Mouse (Mus musculus): ENCODE results near the gene Htr3a. TPM values are rescaled to one million over a fixed set of nuclear protein-coding genes. Genes with fewer than 3 reads are reported as not detected.

The Htr3a gene
- polyA plus RNA-seq (2012; fragmentation: generic; extraction: Trizol) = not detected
- long read RNA-seq, experiment 1 = 0 reads
- long read RNA-seq, experiment 2 = 0 reads

- no peak within 1 kb of the TSS for H3K4me3 ChIP-seq (ENCODE audit: insufficient read depth, poor library complexity, severe bottlenecking)
- TF ChIP-seq FOSL1 (IDR thresholded peaks at IDR 0.05; ENCODE audit: insufficient read depth, low read length, poor library complexity, severe bottlenecking) = no peak
- no peak for TF ChIP-seq MYOG (IDR thresholded peaks at IDR 0.05; ENCODE audit: control insufficient read depth, extremely low read depth, insufficient read length)
- TF ChIP-seq MYOD1 (IDR thresholded peaks at IDR 0.05; ENCODE audit: control insufficient read depth, insufficient read length, low read depth) = no peak
- no peak for TF ChIP-seq MAX (IDR thresholded peaks at IDR 0.05)
- TF ChIP-seq CTCF (IDR thresholded peaks at IDR 0.05; ENCODE audit: control insufficient read depth, insufficient read depth, insufficient read length) = no peak
- no peak for TF ChIP-seq CEBPB (IDR thresholded peaks at IDR 0.05; ENCODE audit: low read depth)
Measured at GRCm38 (mm10) chr9:48910885-48911537, at the start of gene Htr3a. Gene Htr3a, minus strand, starts transcription at chr9:48911099.

GRCm38 (mm10) chr9:48947565-48947964 lies 36.7 kb upstream of the Htr3a start:
- TF ChIP-seq CEBPB (IDR thresholded peaks at IDR 0.05; ENCODE audit: low read depth) (no peak), MYOG (IDR thresholded peaks at IDR 0.05; ENCODE audit: control insufficient read depth, extremely low read depth, insufficient read length) (no peak), FOSL1 (IDR thresholded peaks at IDR 0.05; ENCODE audit: insufficient read depth, low read length, poor library complexity, severe bottlenecking) (no peak), CTCF (IDR thresholded peaks at IDR 0.05; ENCODE audit: control insufficient read depth, insufficient read depth, insufficient read length) (no peak), MYOD1 (IDR thresholded peaks at IDR 0.05; ENCODE audit: control insufficient read depth, insufficient read length, low read depth) (no peak), USF1 (IDR thresholded peaks at IDR 0.05; ENCODE audit: low read depth) (no peak), MAX (IDR thresholded peaks at IDR 0.05) (no peak)
- no peaks in the 10 kb centered on the region for H3K79me3 ChIP-seq (ENCODE audit: low read depth)
- H3K4me3 ChIP-seq (ENCODE audit: insufficient read depth, poor library complexity, severe bottlenecking) = no peak overlapping the region
- H3ac ChIP-seq (ENCODE audit: control insufficient read depth, insufficient read length, low read depth) = no peak overlapping the region
- no peaks in the 10 kb centered on the region for H3K79me2 ChIP-seq (ENCODE audit: control insufficient read depth, insufficient read depth)
- H3K36me3 ChIP-seq (ENCODE audit: control insufficient read depth, insufficient read depth) = no peaks in the 10 kb centered on the region
- peaks cover 7% of the 10 kb centered on the region for H3K27me3 ChIP-seq (ENCODE audit: control insufficient read depth, insufficient read depth, insufficient read length)

More at GRCm38 (mm10) chr9:48910885-48911537, at the start of gene Htr3a:
- H3K79me2 ChIP-seq (ENCODE audit: control insufficient read depth, insufficient read depth) = no peaks in the 10 kb centered on the region
- H3ac ChIP-seq (ENCODE audit: control insufficient read depth, insufficient read length, low read depth) = no peak within 1 kb of the TSS
- peaks cover 9% of the 10 kb centered on the region for H3K27me3 ChIP-seq (ENCODE audit: control insufficient read depth, insufficient read depth, insufficient read length)
- H3K36me3 ChIP-seq (ENCODE audit: control insufficient read depth, insufficient read depth) = no peaks in the 10 kb centered on the region
- no peaks in the 10 kb centered on the region for H3K79me3 ChIP-seq (ENCODE audit: low read depth)

- H3K4me3 ChIP-seq (ENCODE audit: insufficient read depth, poor library complexity, severe bottlenecking) = no peak overlapping the region
- no peaks in the 10 kb centered on the region for H3K79me2 ChIP-seq (ENCODE audit: control insufficient read depth, insufficient read depth)
- no peak overlapping the region for H3ac ChIP-seq (ENCODE audit: control insufficient read depth, insufficient read length, low read depth)
- no peaks in the 10 kb centered on the region for H3K36me3 ChIP-seq (ENCODE audit: control insufficient read depth, insufficient read depth)
- H3K27me3 ChIP-seq (ENCODE audit: control insufficient read depth, insufficient read depth, insufficient read length) = peaks cover 4% of the 10 kb centered on the region
- no peaks in the 10 kb centered on the region for H3K79me3 ChIP-seq (ENCODE audit: low read depth)
- no peak for TF ChIP-seq CTCF (IDR thresholded peaks at IDR 0.05; ENCODE audit: control insufficient read depth, insufficient read depth, insufficient read length)
- no peak for TF ChIP-seq MYOG (IDR thresholded peaks at IDR 0.05; ENCODE audit: control insufficient read depth, extremely low read depth, insufficient read length)
- no peak for TF ChIP-seq MYOD1 (IDR thresholded peaks at IDR 0.05; ENCODE audit: control insufficient read depth, insufficient read length, low read depth)
- no peak for TF ChIP-seq FOSL1 (IDR thresholded peaks at IDR 0.05; ENCODE audit: insufficient read depth, low read length, poor library complexity, severe bottlenecking)
- TF ChIP-seq CEBPB (IDR thresholded peaks at IDR 0.05; ENCODE audit: low read depth) = no peak
- TF ChIP-seq MAX (IDR thresholded peaks at IDR 0.05) = no peak
- TF ChIP-seq USF1 (IDR thresholded peaks at IDR 0.05; ENCODE audit: low read depth) = no peak
Measured at GRCm38 (mm10) chr9:48942349-48942748, 31.4 kb upstream of the Htr3a start.

- Histone ChIP-seq H3ac (ENCODE audit: control insufficient read depth, insufficient read length, low read depth) (no peak overlapping the region), H3K79me3 (ENCODE audit: low read depth) (no peaks in the 10 kb centered on the region), H3K4me3 (ENCODE audit: insufficient read depth, poor library complexity, severe bottlenecking) (no peak overlapping the region), H3K27me3 (ENCODE audit: control insufficient read depth, insufficient read depth, insufficient read length) (peaks cover 25% of the 10 kb centered on the region), H3K79me2 (ENCODE audit: control insufficient read depth, insufficient read depth) (no peaks in the 10 kb centered on the region), H3K36me3 (ENCODE audit: control insufficient read depth, insufficient read depth) (no peaks in the 10 kb centered on the region)
- TF ChIP-seq MYOD1 (IDR thresholded peaks at IDR 0.05; ENCODE audit: control insufficient read depth, insufficient read length, low read depth) (no peak), FOSL1 (IDR thresholded peaks at IDR 0.05; ENCODE audit: insufficient read depth, low read length, poor library complexity, severe bottlenecking) (no peak), CEBPB (IDR thresholded peaks at IDR 0.05; ENCODE audit: low read depth) (no peak), CTCF (IDR thresholded peaks at IDR 0.05; ENCODE audit: control insufficient read depth, insufficient read depth, insufficient read length) (no peak), USF1 (IDR thresholded peaks at IDR 0.05; ENCODE audit: low read depth) (no peak), MYOG (IDR thresholded peaks at IDR 0.05; ENCODE audit: control insufficient read depth, extremely low read depth, insufficient read length) (no peak), MAX (IDR thresholded peaks at IDR 0.05) (no peak)
Measured at GRCm38 (mm10) chr9:48929436-48929835, 18.5 kb upstream of the Htr3a start.

GRCm38 (mm10) chr9:48928781-48929180 lies 17.9 kb upstream of the Htr3a start:
- H3K79me2 ChIP-seq (ENCODE audit: control insufficient read depth, insufficient read depth) = no peaks in the 10 kb centered on the region
- no peak overlapping the region for H3K4me3 ChIP-seq (ENCODE audit: insufficient read depth, poor library complexity, severe bottlenecking)
- no peaks in the 10 kb centered on the region for H3K79me3 ChIP-seq (ENCODE audit: low read depth)
- peaks cover 25% of the 10 kb centered on the region for H3K27me3 ChIP-seq (ENCODE audit: control insufficient read depth, insufficient read depth, insufficient read length)
- no peak overlapping the region for H3ac ChIP-seq (ENCODE audit: control insufficient read depth, insufficient read length, low read depth)
- TF ChIP-seq USF1 (IDR thresholded peaks at IDR 0.05; ENCODE audit: low read depth) (no peak), MYOG (IDR thresholded peaks at IDR 0.05; ENCODE audit: control insufficient read depth, extremely low read depth, insufficient read length) (no peak), MAX (IDR thresholded peaks at IDR 0.05) (no peak)
- H3K36me3 ChIP-seq (ENCODE audit: control insufficient read depth, insufficient read depth) = no peaks in the 10 kb centered on the region

All from C2C12 (cell line).